Mouse (Mus musculus) lung, postnatal 0 days (tissue): ENCODE measurements at regions not wholly inside any gene's neighbourhood (a gene's known extent, or its start where the extent isn't known, plus 50 kb on each side); places are given as distances from the start of the nearest gene placed in this dataset.

Experiments
- CTCF ChIP-seq: IDR thresholded peaks from 2 replicates; pipeline ENCODE4 v1.5.1; 2016; ENCODE audit warnings: antibody characterized with exemption, mild to moderate bottlenecking
- EP300 ChIP-seq: IDR thresholded peaks from 2 replicates; pipeline ENCODE4 v1.6.1; 2016; ENCODE audit warnings: antibody characterized with exemption, mild to moderate bottlenecking, control low read depth

DNA sequence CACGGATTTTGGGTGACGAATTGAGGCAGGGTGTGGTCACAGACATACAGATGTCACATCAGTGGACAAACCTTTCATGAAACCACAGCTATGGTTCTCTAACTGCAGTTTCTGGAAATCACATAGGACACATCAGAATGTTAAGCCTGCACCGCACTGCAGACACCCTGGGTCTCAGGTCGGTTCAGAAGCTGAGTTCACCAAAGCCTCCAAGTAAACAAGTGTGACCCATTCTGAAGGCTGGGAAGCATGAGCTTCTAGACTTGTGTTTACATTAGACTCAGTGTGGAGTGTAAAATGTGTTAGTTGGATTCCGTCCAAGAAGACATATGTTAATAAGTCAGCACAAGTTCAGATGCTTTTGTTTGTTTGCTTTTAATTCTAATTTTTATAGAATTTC is 78.3 kb upstream of the Trim52 start:
- TF ChIP-seq EP300: no peak
- no peak for TF ChIP-seq CTCF
